Mouse (Mus musculus): ENCODE measurements around the gene Nova2.

Nova2 gene

GRCm38 (mm10) chr7:18986503-18986902, 60.8 kb downstream of the Nova2 start:
- no peak for DNase-seq (ENCODE audit: low spot score in 2 of 2)

- DNase-seq (ENCODE audit: low spot score in 2 of 2) = no peak
Observed at GRCm38 (mm10) chr7:18987100-18987499, 61.4 kb downstream of the Nova2 start, which contains the start of gene Nanos2. Nanos2 (plus strand) TSS chr7:18987400.

- DNase-seq (ENCODE audit: low spot score in 2 of 2) = no peak
Observed at GRCm38 (mm10) chr7:18987747-18988146, 62.1 kb downstream of the Nova2 start.

- no peak for DNase-seq (ENCODE audit: low spot score in 2 of 2)
Observed at GRCm38 (mm10) chr7:18988780-18989179, 63.1 kb downstream of the Nova2 start.

- no peak for DNase-seq (ENCODE audit: low spot score in 2 of 2)
Observed at GRCm38 (mm10) chr7:18989995-18990394, 64.3 kb downstream of the Nova2 start.

- DNase-seq (ENCODE audit: low spot score in 2 of 2) = peak; percentile 100
Observed at GRCm38 (mm10) chr7:18990601-18991295, 65.1 kb downstream of the Nova2 start, which contains the start of gene Mypop. Mypop (plus strand) TSS chr7:18991245.

- DNase-seq (ENCODE audit: low spot score in 2 of 2) = peak in 1 of 2 experiments; percentile 47
Observed at GRCm38 (mm10) chr7:18991660-18992293, 66.1 kb downstream of the Nova2 start.

GRCm38 (mm10) chr7:18992294-18992675, 66.6 kb downstream of the Nova2 start:
- DNase-seq (ENCODE audit: low spot score in 2 of 2) = peak; percentile 49 to 62

GRCm38 (mm10) chr7:18993036-18993435, 67.3 kb downstream of the Nova2 start:
- DNase-seq (ENCODE audit: low spot score in 2 of 2) = no peak

- DNase-seq (ENCODE audit: low spot score in 2 of 2) = no peak
Observed at GRCm38 (mm10) chr7:18998835-18999234, 73.1 kb downstream of the Nova2 start.

- DNase-seq (ENCODE audit: low spot score in 2 of 2) = no peak
Observed at GRCm38 (mm10) chr7:19000421-19000820, 74.7 kb downstream of the Nova2 start.

- peak in 1 of 2 experiments; percentile 15 for DNase-seq (ENCODE audit: low spot score in 2 of 2)
Observed at GRCm38 (mm10) chr7:19001066-19001806, 75.5 kb downstream of the Nova2 start.

GRCm38 (mm10) chr7:19001807-19002085, 76.1 kb downstream of the Nova2 start:
- DNase-seq (ENCODE audit: low spot score in 2 of 2) = no peak

- no peak for DNase-seq (ENCODE audit: low spot score in 2 of 2)
Observed at GRCm38 (mm10) chr7:19002115-19002514, 76.4 kb downstream of the Nova2 start.

- peak; percentile 76 to 87 for DNase-seq (ENCODE audit: low spot score in 2 of 2)
Observed at GRCm38 (mm10) chr7:19002848-19003498, 77.3 kb downstream of the Nova2 start.

- DNase-seq (ENCODE audit: low spot score in 2 of 2) = peak; percentile 96 to 97
Observed at GRCm38 (mm10) chr7:19003902-19004630, 78.4 kb downstream of the Nova2 start, which contains the start of gene Irf2bp1. Irf2bp1 (plus strand) TSS chr7:19004044.

GRCm38 (mm10) chr7:19004631-19005079, 79.0 kb downstream of the Nova2 start:
- peak in 1 of 2 experiments; percentile 16 for DNase-seq (ENCODE audit: low spot score in 2 of 2)

- no peak for DNase-seq (ENCODE audit: low spot score in 2 of 2)
Observed at GRCm38 (mm10) chr7:19005417-19006121, 79.9 kb downstream of the Nova2 start.

- peak; percentile 87 to 91 for DNase-seq (ENCODE audit: low spot score in 2 of 2)
Observed at GRCm38 (mm10) chr7:19006476-19006875, 80.8 kb downstream of the Nova2 start.

Data from right cerebral cortex, adult 2 months (tissue).